Mouse (Mus musculus): ENCODE results near the gene 2310057N15Rik. TPM values are rescaled to one million over a fixed set of nuclear protein-coding genes. Genes with fewer than 3 reads are reported as not detected.

Gene 2310057N15Rik
- total and polyA plus RNA-seq, 2 experiments from 2014 or later: not detected

- ATAC-seq: no peak
- Histone ChIP-seq H3K4me2 (ENCODE audit: low read depth) (no peak overlapping the region), H3K4me3 (ENCODE audit: low read depth, low read length) (no peak overlapping the region), H3K9me3 (ENCODE audit: low read length) (no peaks in the 10 kb centered on the region), H3K36me3 (ENCODE audit: insufficient read depth) (no peaks in the 10 kb centered on the region), H3K9ac (no peak overlapping the region), H3K4me1 (ENCODE audit: insufficient read depth) (no peaks in the 10 kb centered on the region), H3K27me3 (ENCODE audit: insufficient read depth, low read length) (no peaks in the 10 kb centered on the region), H3K27ac (ENCODE audit: low read depth, low read length) (no peak overlapping the region)
- peak; percentile 26 for DNase-seq
- TF ChIP-seq CTCF (IDR thresholded peaks at IDR 0.05; ENCODE audit: low read depth): no peak
- WGBS: 40% methylated on average over 4 of the region's 4 CpGs
Observed at GRCm38 (mm10) chr16:88747943-88748342, 26.1 kb downstream of the 2310057N15Rik start.

- TF ChIP-seq CTCF (IDR thresholded peaks at IDR 0.05; ENCODE audit: low read depth): no peak
- Histone ChIP-seq H3K27me3 (ENCODE audit: insufficient read depth, low read length) (no peaks in the 10 kb centered on the region), H3K27ac (ENCODE audit: low read depth, low read length) (no peak overlapping the region), H3K4me3 (ENCODE audit: low read depth, low read length) (no peak overlapping the region), H3K4me1 (ENCODE audit: insufficient read depth) (no peaks in the 10 kb centered on the region), H3K4me2 (ENCODE audit: low read depth) (no peak overlapping the region), H3K36me3 (ENCODE audit: insufficient read depth) (no peaks in the 10 kb centered on the region), H3K9ac (no peak overlapping the region), H3K9me3 (ENCODE audit: low read length) (no peaks in the 10 kb centered on the region)
- ATAC-seq (no peak), DNase-seq (no peak)
- 66% methylated on average over 4 of the region's 4 CpGs for WGBS
Observed at GRCm38 (mm10) chr16:88744750-88745340, 29.2 kb downstream of the 2310057N15Rik start.

GRCm38 (mm10) chr16:88735391-88735790 lies 38.6 kb downstream of the 2310057N15Rik start:
- DNase-seq (no peak), ATAC-seq (no peak)
- TF ChIP-seq CTCF (IDR thresholded peaks at IDR 0.05; ENCODE audit: low read depth): no peak
- Histone ChIP-seq H3K27ac (ENCODE audit: low read depth, low read length) (no peak overlapping the region), H3K9ac (no peak overlapping the region), H3K9me3 (ENCODE audit: low read length) (no peaks in the 10 kb centered on the region), H3K36me3 (ENCODE audit: insufficient read depth) (no peaks in the 10 kb centered on the region), H3K4me1 (ENCODE audit: insufficient read depth) (no peaks in the 10 kb centered on the region), H3K4me3 (ENCODE audit: low read depth, low read length) (no peak overlapping the region), H3K4me2 (ENCODE audit: low read depth) (no peak overlapping the region), H3K27me3 (ENCODE audit: insufficient read depth, low read length) (no peaks in the 10 kb centered on the region)
- 46% methylated on average over 2 of the region's 2 CpGs for WGBS

DNA sequence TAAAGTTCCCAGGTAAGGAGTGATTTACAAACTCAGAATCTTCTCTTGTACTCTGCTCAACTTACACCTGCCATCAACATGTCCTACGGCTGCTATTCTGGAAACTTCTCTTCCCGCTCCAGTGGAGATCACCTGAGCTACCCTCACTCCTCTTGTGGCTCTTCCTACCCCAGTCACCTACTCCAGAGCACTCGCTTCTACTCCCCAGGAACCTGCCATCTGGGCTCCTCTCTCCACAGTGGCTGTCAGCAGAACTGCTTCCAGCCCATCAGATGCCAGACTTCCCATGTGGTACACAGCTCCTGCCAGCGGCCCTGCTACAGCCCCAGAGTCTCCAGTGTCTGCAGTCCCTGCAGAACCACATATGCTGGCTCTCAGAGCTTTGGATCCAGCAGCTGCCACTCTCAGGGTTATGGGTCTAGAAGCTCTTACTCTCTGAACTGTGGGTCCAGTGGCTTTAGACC lies 45.2 kb downstream of the 2310057N15Rik start, which contains the start of gene Krtap13-1:
Krtap13-1 (plus strand) TSS at position 51 of the 464 bp plus-strand sequence.
- ATAC-seq (peak; percentile 56; the same call in 1 of the 2 replicates), DNase-seq (peak; percentile 37)
- Histone ChIP-seq H3K4me2 (ENCODE audit: low read depth) (no peak within 1 kb of the TSS), H3K27me3 (ENCODE audit: insufficient read depth, low read length) (no peaks in the 10 kb centered on the region), H3K36me3 (ENCODE audit: insufficient read depth) (no peaks in the 10 kb centered on the region), H3K4me1 (ENCODE audit: insufficient read depth) (no peaks in the 10 kb centered on the region), H3K9ac (no peak within 1 kb of the TSS), H3K4me3 (ENCODE audit: low read depth, low read length) (no peak within 1 kb of the TSS), H3K27ac (ENCODE audit: low read depth, low read length) (no peak within 1 kb of the TSS), H3K9me3 (ENCODE audit: low read length) (no peaks in the 10 kb centered on the region)
- WGBS: 78% methylated on average over 4 of the region's 4 CpGs
- TF ChIP-seq CTCF (IDR thresholded peaks at IDR 0.05; ENCODE audit: low read depth): no peak

Other genes starting within 250 kb of the 2310057N15Rik start
- gene Cldn8, start 211.0 kb downstream of the 2310057N15Rik start, total RNA-seq (2014; rRNA removed): not detected in 2 replicates
- not detected in 2 replicates for gene Cldn8, start 211.0 kb downstream of the 2310057N15Rik start, polyA plus RNA-seq (2015; fragmentation: Nextera tagmentation; extraction: Ambion mirVana)
- gene Krtap24-1, start 161.9 kb downstream of the 2310057N15Rik start, total RNA-seq (2014; rRNA removed): not detected in 2 replicates
- not detected in 2 replicates for gene Krtap24-1, start 161.9 kb downstream of the 2310057N15Rik start, polyA plus RNA-seq (2015; fragmentation: Nextera tagmentation; extraction: Ambion mirVana)
- not detected in 2 replicates for gene 2310079G19Rik, start 146.5 kb downstream of the 2310057N15Rik start, total RNA-seq (2014; rRNA removed)
- not detected in 2 replicates for gene 2310079G19Rik, start 146.5 kb downstream of the 2310057N15Rik start, polyA plus RNA-seq (2015; fragmentation: Nextera tagmentation; extraction: Ambion mirVana)
- not detected in 2 replicates for gene Krtap26-1, start 126.4 kb downstream of the 2310057N15Rik start, total RNA-seq (2014; rRNA removed)
- not detected in 2 replicates for gene Krtap26-1, start 126.4 kb downstream of the 2310057N15Rik start, polyA plus RNA-seq (2015; fragmentation: Nextera tagmentation; extraction: Ambion mirVana)
- not detected in 2 replicates for gene Krtap27-1, start 102.5 kb downstream of the 2310057N15Rik start, total RNA-seq (2014; rRNA removed)
- not detected in 2 replicates for gene Krtap27-1, start 102.5 kb downstream of the 2310057N15Rik start, polyA plus RNA-seq (2015; fragmentation: Nextera tagmentation; extraction: Ambion mirVana)
- not detected in 2 replicates for gene 2310061N02Rik, start 66.2 kb downstream of the 2310057N15Rik start, total RNA-seq (2014; rRNA removed)
- not detected in 2 replicates for gene 2310061N02Rik, start 66.2 kb downstream of the 2310057N15Rik start, polyA plus RNA-seq (2015; fragmentation: Nextera tagmentation; extraction: Ambion mirVana)
- not detected in 2 replicates for gene Krtap13-1, start 45.3 kb downstream of the 2310057N15Rik start, total RNA-seq (2014; rRNA removed)
- gene Krtap13-1, start 45.3 kb downstream of the 2310057N15Rik start, polyA plus RNA-seq (2015; fragmentation: Nextera tagmentation; extraction: Ambion mirVana): not detected in 2 replicates
- gene Krtap13, start 22.6 kb downstream of the 2310057N15Rik start, total RNA-seq (2014; rRNA removed): not detected in 2 replicates
- not detected in 2 replicates for gene Krtap13, start 22.6 kb downstream of the 2310057N15Rik start, polyA plus RNA-seq (2015; fragmentation: Nextera tagmentation; extraction: Ambion mirVana)
- not detected in 2 replicates for gene 2310034C09Rik, start 15.4 kb downstream of the 2310057N15Rik start, total RNA-seq (2014; rRNA removed)
- not detected in 2 replicates for gene 2310034C09Rik, start 15.4 kb downstream of the 2310057N15Rik start, polyA plus RNA-seq (2015; fragmentation: Nextera tagmentation; extraction: Ambion mirVana)
- gene Gm5965, start 3.7 kb upstream of the 2310057N15Rik start, total RNA-seq (2014; rRNA removed): not detected in 2 replicates
- gene Gm5965, start 3.7 kb upstream of the 2310057N15Rik start, polyA plus RNA-seq (2015; fragmentation: Nextera tagmentation; extraction: Ambion mirVana): not detected in 2 replicates
- gene Gm20741, start 38.0 kb upstream of the 2310057N15Rik start, total RNA-seq (2014; rRNA removed): not detected in 2 replicates
- not detected in 2 replicates for gene Gm20741, start 38.0 kb upstream of the 2310057N15Rik start, polyA plus RNA-seq (2015; fragmentation: Nextera tagmentation; extraction: Ambion mirVana)
- not detected in 2 replicates for gene Krtap15, start 46.0 kb upstream of the 2310057N15Rik start, total RNA-seq (2014; rRNA removed)
- not detected in 2 replicates for gene Krtap15, start 46.0 kb upstream of the 2310057N15Rik start, polyA plus RNA-seq (2015; fragmentation: Nextera tagmentation; extraction: Ambion mirVana)
- not detected in 2 replicates for gene Krtap14, start 51.9 kb upstream of the 2310057N15Rik start, total RNA-seq (2014; rRNA removed)
- gene Krtap14, start 51.9 kb upstream of the 2310057N15Rik start, polyA plus RNA-seq (2015; fragmentation: Nextera tagmentation; extraction: Ambion mirVana): not detected in 2 replicates
- not detected in 2 replicates for gene Krtap19-1, start 95.2 kb upstream of the 2310057N15Rik start, total RNA-seq (2014; rRNA removed)
- not detected in 2 replicates for gene Krtap19-1, start 95.2 kb upstream of the 2310057N15Rik start, polyA plus RNA-seq (2015; fragmentation: Nextera tagmentation; extraction: Ambion mirVana)
- not detected in 2 replicates for gene Krtap19-2, start 100.1 kb upstream of the 2310057N15Rik start, total RNA-seq (2014; rRNA removed)
- gene Krtap19-2, start 100.1 kb upstream of the 2310057N15Rik start, polyA plus RNA-seq (2015; fragmentation: Nextera tagmentation; extraction: Ambion mirVana): not detected in 2 replicates
- not detected in 2 replicates for gene Krtap19-3, start 103.8 kb upstream of the 2310057N15Rik start, total RNA-seq (2014; rRNA removed)
- not detected in 2 replicates for gene Krtap19-3, start 103.8 kb upstream of the 2310057N15Rik start, polyA plus RNA-seq (2015; fragmentation: Nextera tagmentation; extraction: Ambion mirVana)
- not detected in 2 replicates for gene Krtap19-4, start 110.9 kb upstream of the 2310057N15Rik start, total RNA-seq (2014; rRNA removed)
- gene Krtap19-4, start 110.9 kb upstream of the 2310057N15Rik start, polyA plus RNA-seq (2015; fragmentation: Nextera tagmentation; extraction: Ambion mirVana): not detected in 2 replicates
- gene Krtap19-5, start 122.3 kb upstream of the 2310057N15Rik start, total RNA-seq (2014; rRNA removed): not detected in 2 replicates
- gene Krtap19-5, start 122.3 kb upstream of the 2310057N15Rik start, polyA plus RNA-seq (2015; fragmentation: Nextera tagmentation; extraction: Ambion mirVana): not detected in 2 replicates
- gene Krtap19-9b, start 158.1 kb upstream of the 2310057N15Rik start, total RNA-seq (2014; rRNA removed): not detected in 2 replicates
- not detected in 2 replicates for gene Krtap19-9b, start 158.1 kb upstream of the 2310057N15Rik start, polyA plus RNA-seq (2015; fragmentation: Nextera tagmentation; extraction: Ambion mirVana)
- not detected in 2 replicates for gene Krtap16-3, start 188.7 kb upstream of the 2310057N15Rik start, total RNA-seq (2014; rRNA removed)
- gene Krtap16-3, start 188.7 kb upstream of the 2310057N15Rik start, polyA plus RNA-seq (2015; fragmentation: Nextera tagmentation; extraction: Ambion mirVana): not detected in 2 replicates
- gene Krtap22-2, start 236.6 kb upstream of the 2310057N15Rik start, total RNA-seq (2014; rRNA removed): not detected in 2 replicates
- gene Krtap22-2, start 236.6 kb upstream of the 2310057N15Rik start, polyA plus RNA-seq (2015; fragmentation: Nextera tagmentation; extraction: Ambion mirVana): not detected in 2 replicates
- gene Gm10229, start 241.1 kb upstream of the 2310057N15Rik start, total RNA-seq (2014; rRNA removed): not detected in 2 replicates
- not detected in 2 replicates for gene Gm10229, start 241.1 kb upstream of the 2310057N15Rik start, polyA plus RNA-seq (2015; fragmentation: Nextera tagmentation; extraction: Ambion mirVana)